Mouse (Mus musculus) midbrain, embryonic 10.5 days (tissue): ENCODE measurements at regions not wholly inside any gene's neighbourhood (a gene's known extent, or its start where the extent isn't known, plus 50 kb on each side); places are given as distances from the start of the nearest gene placed in this dataset.

Experiments
- DNase-seq: peaks from one replicate; pipeline ENCODE4 v3.0.0-alpha.2; 2017; ENCODE audit warnings: low spot score
- H3K27ac ChIP-seq: fragments of 300-500 bp; sonication (generic); replicated peaks from 2 replicates; pipeline ENCODE4 v1.5.1; 2016; ENCODE audit warnings: mild to moderate bottlenecking
- H3K27me3 ChIP-seq: fragments of 300-500 bp; sonication (generic); 2 replicates; pipeline ENCODE4 v1.6.1; 2016; ENCODE audit warnings: low read depth, mild to moderate bottlenecking; ENCODE audit not compliant: poor library complexity, severe bottlenecking
- H3K36me3 ChIP-seq: fragments of 300-500 bp; sonication (generic); 2 replicates; pipeline ENCODE4 v1.6.1; 2016; ENCODE audit warnings: mild to moderate bottlenecking, moderate library complexity
- H3K4me1 ChIP-seq: fragments of 300-500 bp; sonication (generic); 2 replicates; pipeline ENCODE4 v1.6.1; 2016
- H3K4me3 ChIP-seq: fragments of 300-500 bp; sonication (generic); 2 replicates; pipeline ENCODE4 v1.5.1; 2016; ENCODE audit warnings: mild to moderate bottlenecking, moderate library complexity
- H3K9me3 ChIP-seq: fragments of 300-500 bp; sonication (generic); replicated peaks from 2 replicates; pipeline ENCODE4 v1.6.1; 2016; ENCODE audit warnings: mild to moderate bottlenecking
- WGBS: fragments of 180-500 bp; shearing (Covaris S2); methylation state at CpG from one replicate; pipeline ENCODE4 v1.1.7; 2016; 5-methylcytosine and 5-hydroxymethylcytosine counted together

DNA sequence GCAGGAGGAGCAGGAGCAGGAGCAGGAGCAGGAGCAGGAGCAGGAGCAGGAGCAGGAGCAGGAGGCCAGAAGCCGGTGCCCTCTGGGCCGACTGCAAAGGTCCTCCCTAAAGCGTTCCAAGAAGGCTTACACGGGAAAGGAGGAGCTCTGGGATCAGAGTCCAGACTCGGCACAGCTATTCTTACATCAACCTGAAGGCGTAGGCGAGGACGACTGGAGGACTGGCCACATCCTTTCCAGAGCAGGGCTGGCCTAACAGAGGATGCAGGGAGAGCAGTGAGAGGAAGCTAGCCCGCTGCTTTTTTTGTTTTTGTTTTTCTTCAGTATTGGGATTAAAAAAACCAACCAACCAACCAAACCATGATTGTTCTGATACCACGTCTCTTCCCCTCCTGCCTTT is 151.5 kb upstream of the Ctnnb1 start:
- no peaks in the 10 kb centered on the region for H3K36me3 ChIP-seq
- no peak for DNase-seq
- 85% methylated on average over 10 of the region's 10 CpGs for WGBS
- H3K27ac ChIP-seq, result peak overlapping the region; percentile 30; the same call in 1 of the 2 replicates
- H3K9me3 ChIP-seq, result no peaks in the 10 kb centered on the region
- H3K27me3 ChIP-seq, result no peaks in the 10 kb centered on the region
- H3K4me1 ChIP-seq, result peaks cover 17% of the 10 kb centered on the region
- H3K4me3 ChIP-seq, result no peak overlapping the region

DNA sequence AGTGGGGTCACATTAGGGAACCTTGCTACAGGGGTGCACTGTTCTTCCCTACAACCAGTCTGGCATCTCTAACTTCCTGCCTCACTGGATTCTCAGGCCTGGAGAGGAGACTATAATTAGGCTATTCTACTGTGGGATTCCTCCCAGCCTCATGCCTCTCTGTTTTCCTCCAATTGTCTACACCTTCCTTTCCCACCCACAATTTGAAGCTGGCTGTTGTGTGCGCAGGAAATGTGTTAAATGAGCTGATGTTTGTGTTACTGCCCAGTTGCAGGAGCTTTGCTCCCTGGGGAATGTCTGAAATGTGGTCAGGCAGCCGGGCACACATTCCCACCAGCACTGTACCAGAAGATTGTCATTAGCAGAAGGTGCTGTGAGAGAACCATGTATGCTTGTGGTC is 150.6 kb upstream of the Ctnnb1 start:
- Histone ChIP-seq H3K27ac (peak overlapping the region; percentile 30; the same call in 1 of the 2 replicates), H3K36me3 (no peaks in the 10 kb centered on the region), H3K27me3 (no peaks in the 10 kb centered on the region), H3K9me3 (no peaks in the 10 kb centered on the region), H3K4me1 (peaks cover 17% of the 10 kb centered on the region), H3K4me3 (no peak overlapping the region)
- no peak for DNase-seq
- 57% methylated on average over 2 of the region's 2 CpGs for WGBS

DNA sequence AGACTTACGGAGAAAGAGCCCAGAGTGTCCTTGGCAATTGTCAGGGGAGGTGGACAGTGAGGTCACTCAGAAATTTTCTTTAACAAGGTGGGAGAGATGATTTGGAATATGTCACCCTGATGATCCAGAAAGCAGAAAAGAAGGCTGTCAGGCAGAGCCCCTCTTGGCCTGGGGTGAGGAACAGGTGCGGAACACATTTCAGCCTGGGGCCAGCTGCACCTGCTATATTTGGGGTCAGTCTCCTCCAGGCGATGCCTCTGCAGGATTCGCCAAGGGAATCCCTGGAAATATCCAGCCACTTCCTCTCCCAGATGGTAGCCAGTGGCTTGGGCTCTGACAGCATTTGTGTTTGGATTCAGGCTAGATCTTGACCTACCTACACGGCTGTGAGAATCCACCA is 134.8 kb upstream of the Ctnnb1 start:
- H3K36me3 ChIP-seq, result no peaks in the 10 kb centered on the region
- peaks cover 21% of the 10 kb centered on the region for H3K9me3 ChIP-seq
- 85% methylated on average over 5 of the region's 5 CpGs for WGBS
- H3K4me3 ChIP-seq, result no peak overlapping the region
- no peak for DNase-seq
- no peak overlapping the region for H3K27ac ChIP-seq
- peaks cover 11% of the 10 kb centered on the region for H3K4me1 ChIP-seq
- H3K27me3 ChIP-seq, result no peaks in the 10 kb centered on the region; the same call in 1 of the 2 replicates

DNA sequence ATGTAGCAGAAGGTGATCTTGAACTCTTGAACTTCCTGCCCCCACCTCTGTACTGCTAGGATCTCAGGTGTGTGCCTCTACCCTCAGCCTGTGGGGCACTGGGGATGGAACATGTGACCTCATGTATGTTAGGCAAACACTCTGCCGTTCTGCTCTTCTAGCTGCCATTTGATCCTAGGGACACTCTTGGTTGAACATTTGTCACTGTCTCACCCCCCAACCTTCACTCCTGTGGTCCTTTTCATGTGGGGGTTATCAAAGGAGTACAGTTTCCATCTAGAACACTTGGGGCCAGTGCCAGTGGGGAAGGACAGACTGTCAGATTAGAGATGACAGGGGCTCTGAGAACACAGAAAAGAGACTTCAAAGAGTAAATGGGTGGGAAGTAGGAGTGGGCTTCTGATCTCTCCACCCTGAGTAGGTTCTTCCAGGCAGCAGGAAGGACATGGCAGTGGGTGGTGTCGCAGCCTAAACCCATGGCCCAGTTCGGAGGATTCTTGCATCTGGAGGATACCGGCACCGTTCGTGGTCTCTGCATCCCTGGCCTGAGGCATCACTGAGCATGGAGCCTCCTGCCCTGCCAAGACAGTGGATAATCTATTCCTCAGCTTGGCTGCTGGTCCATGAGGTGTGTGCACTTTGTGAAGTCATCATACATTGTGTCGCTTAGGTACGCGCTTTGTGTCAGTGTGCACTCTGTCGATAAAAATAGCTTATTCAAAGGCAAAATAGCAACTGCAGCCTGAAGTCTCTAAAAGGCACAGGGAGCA is 132.7 kb upstream of the Ctnnb1 start:
- no peak for DNase-seq
- Histone ChIP-seq H3K27me3 (no peaks in the 10 kb centered on the region; the same call in 1 of the 2 replicates), H3K4me1 (peaks cover 11% of the 10 kb centered on the region), H3K9me3 (peaks cover 12% of the 10 kb centered on the region), H3K27ac (no peak overlapping the region), H3K4me3 (no peak overlapping the region), H3K36me3 (no peaks in the 10 kb centered on the region)
- 89% methylated on average over 10 of the region's 10 CpGs for WGBS

GRCm38 (mm10) chr9:120797996-120798663 is 130.9 kb upstream of the Ctnnb1 start:
- DNase-seq, result no peak
- no peaks in the 10 kb centered on the region for H3K36me3 ChIP-seq
- 52% methylated on average over 10 of the region's 10 CpGs for WGBS
- H3K9me3 ChIP-seq, result no peaks in the 10 kb centered on the region
- peaks cover 11% of the 10 kb centered on the region for H3K4me1 ChIP-seq
- H3K27me3 ChIP-seq, result no peaks in the 10 kb centered on the region; the same call in 1 of the 2 replicates
- no peak overlapping the region for H3K27ac ChIP-seq
- no peak overlapping the region for H3K4me3 ChIP-seq

- no peaks in the 10 kb centered on the region for H3K9me3 ChIP-seq
- DNase-seq, result no peak
- no peak overlapping the region for H3K27ac ChIP-seq
- H3K27me3 ChIP-seq, result no peaks in the 10 kb centered on the region; the same call in 1 of the 2 replicates
- no peak overlapping the region for H3K4me3 ChIP-seq
- peaks cover 11% of the 10 kb centered on the region for H3K4me1 ChIP-seq
- 39% methylated on average over 12 of the region's 12 CpGs for WGBS
- no peaks in the 10 kb centered on the region for H3K36me3 ChIP-seq
These were observed 130.1 kb upstream of the Ctnnb1 start for GRCm38 (mm10) chr9:120798901-120799300.

DNA sequence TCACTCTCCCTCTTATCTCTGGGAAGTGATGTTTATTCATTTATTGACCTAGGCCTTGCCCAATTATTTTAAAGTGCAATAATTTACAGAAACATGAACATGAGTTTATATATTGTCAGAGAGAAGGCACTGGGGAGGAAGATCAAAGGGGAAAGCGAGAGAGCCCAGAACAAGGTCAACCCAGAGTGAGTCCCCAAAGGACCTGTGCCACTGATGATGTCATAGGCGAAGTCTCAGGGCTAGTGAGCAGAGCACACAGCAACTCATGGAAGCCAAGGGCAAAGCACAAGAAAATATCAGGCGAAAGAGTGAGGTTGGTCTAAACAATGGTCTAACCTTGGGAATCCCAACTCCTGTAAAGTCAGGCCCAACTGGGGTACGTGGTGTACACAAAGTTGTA is 126.4 kb upstream of the Ctnnb1 start:
- peaks cover 20% of the 10 kb centered on the region for H3K4me1 ChIP-seq
- 84% methylated on average over 4 of the region's 4 CpGs for WGBS
- no peak for DNase-seq
- H3K9me3 ChIP-seq, result no peaks in the 10 kb centered on the region
- no peaks in the 10 kb centered on the region; the same call in 1 of the 2 replicates for H3K27me3 ChIP-seq
- H3K36me3 ChIP-seq, result no peaks in the 10 kb centered on the region
- H3K27ac ChIP-seq, result no peak overlapping the region
- H3K4me3 ChIP-seq, result no peak overlapping the region

GRCm38 (mm10) chr9:120804760-120805294 is 124.2 kb upstream of the Ctnnb1 start:
- H3K27ac ChIP-seq, result no peak overlapping the region
- H3K27me3 ChIP-seq, result no peaks in the 10 kb centered on the region
- no peak for DNase-seq
- peaks cover 9% of the 10 kb centered on the region for H3K4me1 ChIP-seq
- 81% methylated on average over 10 of the region's 10 CpGs for WGBS
- no peaks in the 10 kb centered on the region for H3K9me3 ChIP-seq
- no peaks in the 10 kb centered on the region for H3K36me3 ChIP-seq
- H3K4me3 ChIP-seq, result no peak overlapping the region

DNA sequence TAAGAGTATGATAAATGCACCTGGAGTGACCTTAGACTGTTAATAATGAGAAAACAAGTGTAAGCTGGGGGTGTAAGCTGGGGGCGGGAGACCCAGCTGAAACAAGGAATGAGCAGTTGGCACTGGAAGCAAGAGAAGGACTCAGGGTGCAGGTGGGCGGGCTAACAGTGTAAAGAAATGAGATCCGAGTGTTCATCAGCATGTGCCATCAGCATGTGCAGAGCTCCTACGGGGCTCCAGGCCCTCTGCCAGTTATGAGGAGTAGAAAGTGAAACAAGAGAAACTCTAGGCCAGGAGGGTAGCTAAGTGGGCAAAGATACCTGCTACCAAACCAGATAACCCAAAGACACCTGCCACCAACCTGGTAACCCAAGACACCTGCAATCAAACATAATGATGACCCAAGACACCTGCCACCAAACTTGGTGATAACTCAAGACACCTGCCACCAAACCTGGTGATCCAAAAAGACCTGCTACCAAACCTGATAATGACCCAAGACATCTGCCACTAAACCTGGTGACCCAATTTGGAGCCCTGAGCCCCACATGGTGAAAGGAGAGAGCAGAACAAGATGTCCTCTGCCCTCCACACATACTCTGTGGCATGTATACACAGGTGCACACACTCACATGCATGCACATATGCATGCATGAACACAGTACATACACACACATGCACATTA is 120.1 kb upstream of the Ctnnb1 start:
- 78% methylated on average over 4 of the region's 4 CpGs for WGBS
- Histone ChIP-seq H3K9me3 (no peaks in the 10 kb centered on the region), H3K27ac (no peak overlapping the region), H3K4me1 (peaks cover 20% of the 10 kb centered on the region), H3K36me3 (no peaks in the 10 kb centered on the region), H3K4me3 (no peak overlapping the region), H3K27me3 (no peaks in the 10 kb centered on the region)
- DNase-seq, result no peak

GRCm38 (mm10) chr9:120811522-120811921 is 117.5 kb upstream of the Ctnnb1 start:
- Histone ChIP-seq H3K4me1 (peaks cover 15% of the 10 kb centered on the region), H3K9me3 (no peaks in the 10 kb centered on the region), H3K27ac (no peak overlapping the region), H3K4me3 (no peak overlapping the region), H3K36me3 (no peaks in the 10 kb centered on the region), H3K27me3 (no peaks in the 10 kb centered on the region)
- no peak for DNase-seq
- WGBS, result 88% methylated on average over 3 of the region's 3 CpGs

DNA sequence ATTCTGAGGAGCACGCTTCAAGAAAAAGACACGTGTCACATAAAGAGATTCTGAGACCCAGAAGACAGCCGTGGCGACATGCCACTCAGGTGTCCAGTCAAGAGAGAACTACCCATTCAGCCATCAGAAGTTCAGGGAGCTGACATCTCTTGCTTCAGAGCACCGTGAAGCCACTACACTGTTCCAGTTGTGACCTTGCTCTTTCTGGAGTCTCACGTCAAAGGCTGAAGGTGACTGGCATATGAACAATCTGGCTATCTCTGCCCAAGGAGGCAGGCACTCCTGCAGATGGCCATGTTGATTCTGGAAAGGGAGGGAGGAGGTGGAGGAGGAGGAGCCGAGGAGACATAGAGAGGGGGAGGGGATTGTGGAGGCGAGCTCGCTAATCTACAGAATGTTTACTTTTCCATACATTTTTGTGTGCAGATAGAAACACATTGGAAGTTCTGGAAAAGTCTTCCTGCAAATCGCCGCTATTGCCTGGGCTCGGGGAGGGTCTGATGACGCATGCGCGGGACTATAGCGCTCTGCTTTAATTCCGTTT is 116.3 kb upstream of the Ctnnb1 start:
- H3K36me3 ChIP-seq, result no peaks in the 10 kb centered on the region
- no peaks in the 10 kb centered on the region for H3K27me3 ChIP-seq
- H3K27ac ChIP-seq, result no peak overlapping the region
- H3K9me3 ChIP-seq, result no peaks in the 10 kb centered on the region
- H3K4me1 ChIP-seq, result peaks cover 11% of the 10 kb centered on the region
- 83% methylated on average over 17 of the region's 17 CpGs for WGBS
- no peak for DNase-seq
- H3K4me3 ChIP-seq, result no peak overlapping the region

- H3K4me3 ChIP-seq, result no peak overlapping the region
- 76% methylated on average over 4 of the region's 4 CpGs for whole genome bisulfite sequencing
- no peak overlapping the region for H3K27ac ChIP-seq
- H3K9me3 ChIP-seq, result no peaks in the 10 kb centered on the region
- no peaks in the 10 kb centered on the region for H3K36me3 ChIP-seq
- H3K4me1 ChIP-seq, result peaks cover 11% of the 10 kb centered on the region
- DNase-seq, result no peak
- H3K27me3 ChIP-seq, result no peaks in the 10 kb centered on the region
These were observed 114.7 kb upstream of the Ctnnb1 start for GRCm38 (mm10) chr9:120814286-120814685.
